Mouse (Mus musculus): ENCODE data around the gene Cbarp. TPM values are rescaled to one million over a fixed set of nuclear protein-coding genes. Genes with fewer than 3 reads are reported as not detected.

The Cbarp gene
- polyA plus RNA-seq, 1 experiment from 2014 or later = 93.0 TPM

GRCm38 (mm10) chr10:80095547-80095946, 45.1 kb downstream of the Cbarp start:
- ATAC-seq (ENCODE audit: low FRiP score) = no peak
- H3K36me3 ChIP-seq = no peaks in the 10 kb centered on the region

DNA sequence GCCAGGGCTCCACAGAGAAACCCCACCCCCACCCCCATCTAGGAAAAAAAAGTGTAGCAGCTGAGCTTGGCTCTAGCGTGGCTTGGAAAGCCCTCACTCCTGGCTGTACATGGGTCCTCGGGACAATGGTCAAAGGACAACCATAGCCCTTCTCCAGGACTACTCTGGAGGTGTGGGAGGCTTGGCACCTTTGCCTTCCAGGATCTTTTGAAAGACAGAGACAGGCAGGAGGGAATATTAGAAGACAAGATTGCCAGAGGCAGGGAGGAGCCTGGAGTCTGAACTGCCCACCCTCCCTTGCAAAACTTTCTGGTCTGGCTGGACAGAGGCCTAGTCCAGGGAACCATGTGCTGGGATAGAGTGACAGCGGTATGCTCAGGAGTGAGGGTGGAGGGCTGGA, 46.0 kb downstream of the Cbarp start:
- 89% methylated on average over 3 of the region's 3 CpGs for WGBS
- peaks cover 8% of the 10 kb centered on the region; the same call in 1 of the 2 replicates for H3K4me1 ChIP-seq
- H3K9ac ChIP-seq (replicated peaks) = no peak overlapping the region
- no peak overlapping the region for H3K27ac ChIP-seq (replicated peaks)
- H3K27me3 ChIP-seq (replicated peaks) = no peaks in the 10 kb centered on the region
- ATAC-seq (ENCODE audit: low FRiP score) = no peak
- no peak overlapping the region for H3K4me2 ChIP-seq
- no peaks in the 10 kb centered on the region for H3K9me3 ChIP-seq (replicated peaks)
- H3K4me3 ChIP-seq (replicated peaks) = no peak overlapping the region
- H3K36me3 ChIP-seq = no peaks in the 10 kb centered on the region

More at GRCm38 (mm10) chr10:80095547-80095946, 45.1 kb downstream of the Cbarp start:
- H3K9me3 ChIP-seq (replicated peaks) = no peaks in the 10 kb centered on the region
- H3K4me2 ChIP-seq = no peak overlapping the region
- no peak overlapping the region for H3K27ac ChIP-seq (replicated peaks)
- H3K27me3 ChIP-seq (replicated peaks) = no peaks in the 10 kb centered on the region
- no peak overlapping the region for H3K9ac ChIP-seq (replicated peaks)
- H3K4me3 ChIP-seq (replicated peaks) = no peak overlapping the region
- H3K4me1 ChIP-seq = peaks cover 17% of the 10 kb centered on the region
- 86% methylated on average over 5 of the region's 5 CpGs for WGBS

- WGBS = 86% methylated on average over 6 of the region's 6 CpGs
- Histone ChIP-seq H3K27ac (replicated peaks) (no peak overlapping the region), H3K4me1 (peaks cover 3% of the 10 kb centered on the region; the same call in 1 of the 2 replicates), H3K36me3 (no peaks in the 10 kb centered on the region), H3K27me3 (replicated peaks) (no peaks in the 10 kb centered on the region), H3K9me3 (replicated peaks) (no peaks in the 10 kb centered on the region), H3K4me3 (replicated peaks) (no peak overlapping the region), H3K9ac (replicated peaks) (no peak overlapping the region), H3K4me2 (no peak overlapping the region)
- ATAC-seq (ENCODE audit: low FRiP score) = no peak
These were observed 46.5 kb downstream of the Cbarp start for GRCm38 (mm10) chr10:80094085-80094484.

- Histone ChIP-seq H3K27ac (replicated peaks) (no peak overlapping the region), H3K9me3 (replicated peaks) (no peaks in the 10 kb centered on the region), H3K4me1 (peaks cover 3% of the 10 kb centered on the region; the same call in 1 of the 2 replicates), H3K4me2 (no peak overlapping the region), H3K36me3 (no peaks in the 10 kb centered on the region), H3K9ac (replicated peaks) (no peak overlapping the region), H3K27me3 (replicated peaks) (no peaks in the 10 kb centered on the region), H3K4me3 (replicated peaks) (no peak overlapping the region)
- no peak for ATAC-seq (ENCODE audit: low FRiP score)
- WGBS = 86% methylated on average over 5 of the region's 5 CpGs
These were observed 47.9 kb downstream of the Cbarp start for GRCm38 (mm10) chr10:80092690-80093089.

DNA sequence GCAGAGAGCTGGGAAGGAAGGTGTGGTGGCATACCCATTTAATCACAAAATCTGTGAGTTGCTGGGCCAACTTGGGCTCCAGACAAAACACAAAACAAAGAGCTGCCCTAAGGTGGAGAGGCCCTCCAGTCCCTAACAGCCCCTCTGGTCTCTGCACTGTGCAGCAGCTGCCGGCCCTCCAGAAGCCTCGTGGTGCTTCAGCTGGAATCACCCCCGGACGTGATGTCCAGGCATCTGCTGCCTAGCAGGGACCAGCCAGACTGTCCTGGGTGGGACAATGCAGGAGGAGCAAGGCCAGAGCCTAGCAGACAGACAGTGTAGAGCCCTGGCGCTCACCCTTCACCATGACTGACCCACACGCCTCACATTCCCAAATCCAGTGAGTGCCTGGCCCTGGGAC, 49.1 kb downstream of the Cbarp start:
- Histone ChIP-seq H3K4me1 (no peaks in the 10 kb centered on the region), H3K4me2 (no peak overlapping the region), H3K27ac (replicated peaks) (no peak overlapping the region), H3K27me3 (replicated peaks) (no peaks in the 10 kb centered on the region), H3K36me3 (no peaks in the 10 kb centered on the region), H3K4me3 (replicated peaks) (no peak overlapping the region), H3K9ac (replicated peaks) (no peak overlapping the region), H3K9me3 (replicated peaks) (no peaks in the 10 kb centered on the region)
- no peak for ATAC-seq (ENCODE audit: low FRiP score)
- 94% methylated on average over 6 of the region's 6 CpGs for WGBS

DNA sequence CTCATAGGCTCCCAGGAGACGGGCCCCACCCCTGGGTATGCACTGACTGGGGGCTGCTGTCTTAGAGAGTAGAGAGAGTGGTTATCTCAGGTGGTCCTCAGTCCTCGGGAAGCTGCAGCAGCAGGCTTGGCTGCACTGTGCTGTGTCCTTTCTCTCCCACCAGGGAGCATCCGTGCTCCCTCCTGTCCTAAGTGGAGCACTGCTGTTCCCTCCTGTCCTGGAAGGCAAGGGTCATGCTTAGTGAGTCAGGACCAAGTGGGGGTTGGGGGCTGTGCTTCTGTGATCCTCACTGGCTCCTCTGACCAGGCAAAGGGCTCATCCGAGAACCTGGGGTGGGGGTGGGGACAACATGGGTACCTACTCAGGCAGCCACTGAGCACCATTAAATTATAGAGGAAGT, 51.5 kb downstream of the Cbarp start:
- peaks cover 4% of the 10 kb centered on the region for H3K36me3 ChIP-seq
- 0 out of 2 replicates have a peak, but pooled peaks cover 3% of the 10 kb centered on the region for H3K4me1 ChIP-seq
- H3K27me3 ChIP-seq (replicated peaks) = no peaks in the 10 kb centered on the region
- WGBS = 56% methylated on average over 4 of the region's 4 CpGs
- no peak for ATAC-seq (ENCODE audit: low FRiP score)
- no peak overlapping the region for H3K4me3 ChIP-seq (replicated peaks)
- H3K9me3 ChIP-seq (replicated peaks) = no peaks in the 10 kb centered on the region
- no peak overlapping the region for H3K27ac ChIP-seq (replicated peaks)
- no peak overlapping the region for H3K9ac ChIP-seq (replicated peaks)
- H3K4me2 ChIP-seq = no peak overlapping the region

- H3K27me3 ChIP-seq (replicated peaks) = no peaks in the 10 kb centered on the region
- no peak for ATAC-seq (ENCODE audit: low FRiP score)
- no peak overlapping the region for H3K4me2 ChIP-seq
- H3K9ac ChIP-seq (replicated peaks) = no peak overlapping the region
- no peaks in the 10 kb centered on the region for H3K9me3 ChIP-seq (replicated peaks)
- 0 out of 2 replicates have a peak, but pooled peaks cover 3% of the 10 kb centered on the region for H3K4me1 ChIP-seq
- H3K36me3 ChIP-seq = peaks cover 18% of the 10 kb centered on the region
- no peak overlapping the region for H3K27ac ChIP-seq (replicated peaks)
- no peak overlapping the region for H3K4me3 ChIP-seq (replicated peaks)
- 87% methylated on average over 8 of the region's 8 CpGs for WGBS
These were observed 53.2 kb downstream of the Cbarp start for GRCm38 (mm10) chr10:80087483-80087882.

DNA sequence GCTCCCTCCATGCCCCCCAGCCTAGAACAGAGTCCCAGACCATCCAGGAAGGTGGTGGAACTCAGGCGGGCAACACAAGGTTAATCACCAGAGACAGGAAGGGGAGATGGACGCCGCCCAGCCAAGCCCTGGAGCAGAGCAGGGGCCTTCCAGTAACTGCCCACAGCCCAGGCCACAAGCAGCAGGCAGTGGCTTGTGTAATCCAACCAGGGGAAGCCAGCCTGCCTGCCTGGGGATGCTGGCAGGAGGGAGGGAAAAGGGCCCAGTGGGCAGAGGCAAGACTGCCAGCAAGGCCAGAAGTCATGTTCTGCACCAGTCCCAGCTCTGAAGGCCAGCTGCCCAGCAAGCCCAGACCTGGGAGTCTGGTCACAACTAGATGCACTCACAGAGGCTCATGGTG, 53.8 kb downstream of the Cbarp start:
- Histone ChIP-seq H3K27me3 (replicated peaks) (no peaks in the 10 kb centered on the region), H3K9me3 (replicated peaks) (no peaks in the 10 kb centered on the region), H3K9ac (replicated peaks) (no peak overlapping the region), H3K4me2 (no peak overlapping the region), H3K4me3 (replicated peaks) (no peak overlapping the region), H3K36me3 (peaks cover 24% of the 10 kb centered on the region), H3K4me1 (0 out of 2 replicates have a peak, but pooled peaks cover 3% of the 10 kb centered on the region), H3K27ac (replicated peaks) (no peak overlapping the region)
- 82% methylated on average over 3 of the region's 3 CpGs for WGBS
- ATAC-seq (ENCODE audit: low FRiP score) = no peak

DNA sequence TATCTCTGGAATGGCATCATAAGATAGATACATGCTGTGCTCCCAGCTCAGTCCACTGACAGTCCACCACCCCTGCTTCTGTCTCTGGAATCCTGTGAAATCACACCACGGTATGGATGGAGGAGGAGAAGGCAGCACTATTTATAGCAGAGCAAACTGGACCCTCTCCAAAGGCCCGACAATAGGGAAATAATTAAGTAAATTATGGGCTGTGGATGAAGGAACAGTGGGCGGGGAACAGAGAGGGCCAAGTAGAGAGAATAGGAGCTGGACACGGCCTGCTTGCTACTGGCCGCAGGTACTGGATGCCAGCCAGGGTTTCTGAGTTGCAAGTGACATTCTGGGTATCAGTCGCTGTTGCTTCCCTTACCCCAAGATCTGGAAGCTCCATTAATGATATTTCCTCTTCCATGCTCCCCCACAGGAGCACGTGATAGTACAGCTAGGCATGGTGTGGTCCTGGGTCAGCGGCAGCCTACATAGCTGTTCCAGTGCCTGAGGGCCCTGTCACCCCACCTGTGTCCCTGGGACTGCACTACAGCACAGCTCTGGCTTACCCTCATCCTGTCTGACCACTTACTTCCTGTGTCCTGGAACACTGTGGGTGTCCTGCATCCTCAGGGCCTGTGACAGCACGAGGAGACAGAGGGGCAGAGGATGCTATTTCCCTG, 55.7 kb downstream of the Cbarp start:
- peak overlapping the region; percentile 1; the same call in 1 of the 2 replicates for H3K9ac ChIP-seq (replicated peaks)
- H3K27me3 ChIP-seq (replicated peaks) = no peaks in the 10 kb centered on the region
- no peak overlapping the region for H3K4me2 ChIP-seq
- 0 out of 2 replicates have a peak, but pooled peaks cover 3% of the 10 kb centered on the region for H3K4me1 ChIP-seq
- whole genome bisulfite sequencing = 63% methylated on average over 9 of the region's 9 CpGs
- H3K9me3 ChIP-seq (replicated peaks) = no peaks in the 10 kb centered on the region
- H3K4me3 ChIP-seq (replicated peaks) = no peak overlapping the region
- ATAC-seq (ENCODE audit: low FRiP score) = no peak
- H3K36me3 ChIP-seq = peaks cover 43% of the 10 kb centered on the region
- H3K27ac ChIP-seq (replicated peaks) = no peak overlapping the region

DNA sequence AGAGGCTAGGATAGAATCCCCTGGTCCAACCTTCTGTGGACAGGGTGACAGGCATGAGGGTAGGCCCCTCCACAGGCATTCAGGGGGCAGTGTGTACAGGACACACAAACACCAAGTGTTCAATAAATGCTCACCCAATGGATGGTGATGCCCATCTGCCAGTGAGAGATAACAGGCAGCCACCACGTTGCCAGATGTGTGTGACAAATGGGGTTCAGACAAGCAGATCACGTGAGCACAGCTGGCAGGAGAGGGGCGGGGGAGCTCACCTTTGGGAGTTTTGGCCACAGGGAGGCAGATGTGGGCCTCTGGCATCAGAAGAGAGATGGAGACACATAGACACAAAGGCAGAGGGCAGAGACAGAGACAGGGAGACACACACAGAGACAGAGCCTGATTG, 59.6 kb downstream of the Cbarp start:
- H3K36me3 ChIP-seq = peaks cover 59% of the 10 kb centered on the region
- WGBS = 76% methylated on average over 3 of the region's 3 CpGs

More for the DNA sequence above, 59.6 kb downstream of the Cbarp start:
- Histone ChIP-seq H3K9me3 (replicated peaks) (no peaks in the 10 kb centered on the region), H3K4me1 (0 out of 2 replicates have a peak, but pooled peaks cover 3% of the 10 kb centered on the region), H3K27ac (replicated peaks) (no peak overlapping the region), H3K27me3 (replicated peaks) (no peaks in the 10 kb centered on the region), H3K4me3 (replicated peaks) (no peak overlapping the region), H3K9ac (replicated peaks) (no peak overlapping the region), H3K4me2 (no peak overlapping the region)
- ATAC-seq (ENCODE audit: low FRiP score) = no peak

Measured in neural tube, embryonic 15.5 days (tissue).